ENCODE assay signal across 9 mouse cellular contexts in genomic region chr6:53782880-53783539, GRCm38 (mm10). TPM values are rescaled to one million over a fixed set of nuclear protein-coding genes. Genes with fewer than 3 reads are reported as not detected.
DNase-seq lines count a peak whose midpoint lies in the region; ATAC-seq lines count a peak whose summit lies in the region.
"Had no signal": no experiment of that assay in that cellular context is flagged by ENCODE, and none has a peak within 500 bp of the region (broad histone marks: within the 10 kb centered on the region; RNA-seq: fewer than 3 reads in every experiment).

No protein-coding gene starts in this region.

- no peak overlapping the region for H3K4me2 ChIP-seq in embryonic facial prominence, embryonic 14.5 days (ENCODE audit: low read depth, low read length)

- no peak overlapping the region for H3K9ac ChIP-seq in embryonic facial prominence, embryonic 14.5 days (ENCODE audit: low read depth, low read length)

- no peaks in the 10 kb centered on the region for H3K9me3 ChIP-seq in heart, embryonic 10.5 days
- H3K9me3 ChIP-seq in embryonic facial prominence, embryonic 14.5 days (ENCODE audit: control insufficient read depth, low read length): no peaks in the 10 kb centered on the region

- no peaks in the 10 kb centered on the region for H3K27me3 ChIP-seq in heart, embryonic 10.5 days (ENCODE audit: insufficient read depth, poor library complexity, severe bottlenecking)
- H3K27me3 ChIP-seq in embryonic facial prominence, embryonic 14.5 days (replicated peaks; ENCODE audit: control insufficient read depth, insufficient read depth, low read length): no peaks in the 10 kb centered on the region

- WGBS in heart, embryonic 10.5 days: 42% methylated on average over 16 of the region's 16 CpGs
- WGBS in embryonic facial prominence, embryonic 14.5 days: 47% methylated on average over 16 of the region's 16 CpGs

- H3K27ac ChIP-seq in heart, embryonic 10.5 days: no peak overlapping the region
- no peak overlapping the region for H3K27ac ChIP-seq in embryonic facial prominence, embryonic 14.5 days (replicated peaks; ENCODE audit: low read depth, low read length)

- no peak overlapping the region for H3K4me3 ChIP-seq in heart, embryonic 10.5 days
- H3K4me3 ChIP-seq in embryonic facial prominence, embryonic 14.5 days (ENCODE audit: low read depth, low read length): no peak overlapping the region

- no peak for ATAC-seq in embryonic facial prominence, embryonic 14.5 days (ENCODE audit: low read depth)

- H3K4me1 ChIP-seq in heart, embryonic 10.5 days: no peaks in the 10 kb centered on the region
- H3K4me1 ChIP-seq in embryonic facial prominence, embryonic 14.5 days (ENCODE audit: control insufficient read depth, insufficient read depth, low read length): peaks cover 4% of the 10 kb centered on the region

- peak; percentile 84 for DNase-seq in heart, adult 11 months
- no peak for DNase-seq in heart, embryonic 10.5 days (ENCODE audit: low spot score)
- peak; percentile 47 to 49 for DNase-seq in B cell, adult 2 months
- DNase-seq in adrenal gland, adult 2 months: peak; percentile 38
- DNase-seq in embryonic facial prominence, embryonic 14.5 days (ENCODE audit: low spot score): peak; percentile 69
- peak; percentile 41 to 82 for DNase-seq in layer of hippocampus, adult 18-20 months (ENCODE audit: low spot score in 2 of 2)
- DNase-seq in lung, postnatal 36 days: peak; percentile 77
- peak; percentile 26 for DNase-seq in testis, postnatal 14 days (ENCODE audit: low spot score)

- H3K36me3 ChIP-seq in heart, embryonic 10.5 days: no peaks in the 10 kb centered on the region
- H3K36me3 ChIP-seq in embryonic facial prominence, embryonic 14.5 days (ENCODE audit: control insufficient read depth, insufficient read depth, low read length): no peaks in the 10 kb centered on the region

RNA-seq across cellular contexts. Expression of gene Tril, which starts 37.6 kb away (rescaled TPM):
- polyA plus RNA-seq in heart, embryonic 10.5 days (2016; fragmentation: Nextera tagmentation; extraction: Ambion mirVana): 7.5 and 15.3 TPM in 2 replicates
- 1 to 10 TPM; 5.9 to 8.8 TPM for total RNA-seq in adrenal gland, adult 2 months (2021)
- polyA plus RNA-seq in adrenal gland, adult 2 months (2012; rRNA removed): 13.9 and 17.4 TPM in 2 replicates
- 27.0 and 35.9 TPM in 2 replicates for polyA plus RNA-seq in embryonic facial prominence, embryonic 14.5 days (2014; fragmentation: Nextera tagmentation; extraction: Ambion mirVana)
- 10 to 100 TPM; 32.1 to 33.4 TPM for total RNA-seq in layer of hippocampus, adult 18-20 months (2021)
- total RNA-seq: neutrophil, adult 5-6 weeks had no signal
